Mouse (Mus musculus) embryo, embryonic 11.5 days (tissue): ENCODE results near the gene Arl6ip5.
A peak's percentile ranks its signal among the peaks of the same experiment; 100 is the strongest.

Source experiments
- DNase-seq: peaks from one replicate; pipeline ENCODE4 v3.0.0-alpha.2; 2012; ENCODE audit warnings: low read depth, low spot score

Arl6ip5 gene

GRCm38 (mm10) chr6:97272349-97272748 is 61.9 kb downstream of the Arl6ip5 start:
- no peak for DNase-seq

DNA sequence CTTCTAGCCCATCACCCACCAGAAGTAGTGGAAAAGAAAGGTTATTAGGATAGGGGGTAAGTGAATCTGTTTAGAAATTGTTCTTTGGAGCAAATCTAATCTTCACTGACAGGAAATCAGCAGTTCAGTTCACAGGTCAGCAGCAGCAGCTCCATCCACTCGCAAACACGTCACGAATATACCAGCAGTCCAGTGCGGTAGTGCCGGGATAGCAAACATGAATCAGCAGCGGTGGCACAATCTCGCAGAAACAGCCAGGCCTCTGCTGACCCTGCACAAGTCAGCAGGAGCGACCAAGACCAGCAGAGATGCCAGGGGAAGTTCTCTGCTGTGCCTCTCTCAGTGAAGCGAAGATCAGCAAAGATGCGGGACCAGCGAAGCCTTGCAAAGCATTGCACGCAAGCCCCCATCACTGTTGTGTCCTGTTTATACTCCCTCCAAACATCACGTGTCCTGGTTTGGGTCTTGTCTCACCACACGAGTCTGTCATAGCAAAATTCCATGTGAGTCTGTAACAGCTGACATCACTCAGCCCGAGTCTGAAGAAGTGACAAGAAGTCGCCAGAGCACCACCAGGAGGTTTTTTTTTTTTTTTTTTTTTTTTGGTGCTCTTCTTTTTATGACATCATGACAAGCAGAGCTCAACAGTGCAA is 62.7 kb downstream of the Arl6ip5 start:
- DNase-seq = no peak

DNA sequence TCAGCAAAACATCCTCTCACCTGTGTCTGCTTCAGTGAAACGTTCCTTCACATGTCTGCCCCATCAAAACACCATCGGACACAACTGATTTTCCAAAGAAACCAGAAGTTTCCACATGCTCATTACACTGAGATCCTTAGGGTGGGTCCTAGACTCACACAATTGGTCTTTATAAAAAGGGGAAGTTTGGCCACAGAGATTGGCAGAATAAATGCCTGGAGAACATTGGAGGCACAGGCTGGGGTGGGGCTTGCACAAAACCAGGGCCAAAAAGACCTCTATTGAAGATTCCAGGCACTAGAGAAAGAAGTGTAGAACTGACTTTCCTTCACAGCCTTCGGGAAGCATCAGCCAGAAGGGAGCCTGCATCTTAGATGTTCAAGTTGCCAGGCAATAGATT is 63.3 kb downstream of the Arl6ip5 start:
- DNase-seq = no peak

DNA sequence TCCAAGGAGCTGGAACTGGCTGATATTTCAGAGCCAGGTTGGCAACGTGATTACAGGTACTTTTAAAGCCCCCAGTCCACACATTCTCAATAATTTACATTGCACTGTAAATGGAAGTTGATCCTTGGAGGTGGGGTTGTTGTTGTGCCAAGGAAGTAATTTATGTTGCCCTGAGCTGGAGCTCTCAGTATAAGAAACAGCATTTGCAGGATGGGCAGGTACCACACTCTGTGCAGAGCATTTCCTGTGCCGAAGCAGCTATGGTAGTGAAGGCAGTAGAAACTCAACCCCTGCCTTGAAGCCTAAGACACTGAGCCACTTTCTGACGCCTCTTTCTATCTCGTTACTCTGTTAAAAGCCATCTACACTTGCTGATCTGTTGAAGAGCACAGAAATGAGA is 65.3 kb downstream of the Arl6ip5 start:
- DNase-seq = no peak

- no peak for DNase-seq
Observed at GRCm38 (mm10) chr6:97276366-97276765, 65.9 kb downstream of the Arl6ip5 start.

GRCm38 (mm10) chr6:97276890-97277497 is 66.5 kb downstream of the Arl6ip5 start:
- no peak for DNase-seq

GRCm38 (mm10) chr6:97278014-97278787 is 67.7 kb downstream of the Arl6ip5 start:
- peak; percentile 59 for DNase-seq

GRCm38 (mm10) chr6:97278878-97279277 is 68.4 kb downstream of the Arl6ip5 start:
- DNase-seq = no peak
